Mouse (Mus musculus) ovary, postnatal 14 days (tissue): ENCODE measurements around the gene Dyrk3.
A peak's percentile ranks its signal among the peaks of the same experiment; 100 is the strongest.
"Not testable (repeated sequence)": the region's sequence is repeated elsewhere in the genome, so short reads cannot be mapped to it uniquely, and the experiment has no call there.

Experiments used
- DNase-seq: peaks from one replicate; pipeline ENCODE4 v3.0.0; 2022; ENCODE audit warnings: low spot score

Gene Dyrk3

DNA sequence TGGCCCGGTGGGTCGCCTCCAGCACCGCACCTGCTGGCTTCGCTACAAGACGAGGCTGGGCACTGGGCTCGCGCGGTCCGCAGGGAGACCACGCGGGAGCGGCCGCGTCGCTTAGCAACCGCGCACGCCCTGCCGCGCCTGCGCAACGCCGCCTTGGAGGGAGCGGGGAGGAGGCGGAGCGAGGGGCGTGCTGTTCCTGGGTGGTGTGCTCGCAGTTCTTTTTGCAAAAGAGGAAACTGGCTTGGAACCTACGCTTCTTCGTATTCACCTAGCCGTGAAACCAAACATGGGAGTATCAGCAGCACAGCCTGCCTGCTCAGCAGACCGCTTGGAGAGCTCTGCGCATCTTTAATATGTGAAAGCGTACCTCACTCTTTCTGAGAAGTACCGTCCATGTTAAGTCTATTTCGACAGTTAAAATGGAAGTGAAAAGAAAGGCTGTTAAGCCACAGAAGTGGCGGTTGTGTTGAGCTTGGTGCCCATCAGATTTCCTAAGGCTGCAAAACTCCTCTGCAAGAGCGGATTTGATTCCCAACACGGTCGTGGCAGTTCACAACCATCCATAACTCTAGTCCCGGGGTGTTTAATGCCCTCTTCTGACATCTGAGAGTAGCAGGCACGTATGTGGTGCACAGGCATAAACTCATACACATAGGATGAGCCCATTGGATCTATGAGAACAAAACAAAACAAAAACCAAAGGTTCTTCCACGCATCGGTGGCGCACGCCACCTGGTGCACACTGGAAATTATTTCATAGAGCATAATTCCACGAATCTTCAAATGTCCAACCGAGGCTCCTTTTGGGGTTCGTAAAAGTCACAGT lies at the start of gene Dyrk3:
Gene Dyrk3 (minus strand): TSS at position 150 of the 826 bp plus-strand sequence.
- peak; percentile 86 for DNase-seq

- no peak for DNase-seq
Measured at GRCm38 (mm10) chr1:131187856-131188255, 49.7 kb upstream of the Dyrk3 start.

DNA sequence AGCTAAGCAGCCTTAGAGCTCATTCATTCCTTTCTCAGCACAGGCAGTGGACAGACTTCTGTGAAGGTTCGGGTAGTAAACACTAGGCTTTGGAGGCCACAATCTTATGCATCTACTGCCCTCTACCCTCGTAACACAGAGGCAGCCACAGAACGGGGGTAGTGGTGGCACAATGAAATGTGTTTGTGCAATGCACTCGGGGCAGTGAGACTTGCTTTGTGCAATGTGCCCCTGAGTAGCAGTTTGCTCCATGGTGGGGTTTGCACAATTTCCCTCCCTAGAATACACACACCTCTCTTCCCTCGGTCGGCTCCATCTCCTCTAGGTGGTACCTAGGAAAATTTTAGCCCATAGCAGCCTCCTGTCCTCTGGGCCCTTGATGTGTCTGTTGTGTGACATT lies 48.9 kb upstream of the Dyrk3 start:
- no peak for DNase-seq

DNA sequence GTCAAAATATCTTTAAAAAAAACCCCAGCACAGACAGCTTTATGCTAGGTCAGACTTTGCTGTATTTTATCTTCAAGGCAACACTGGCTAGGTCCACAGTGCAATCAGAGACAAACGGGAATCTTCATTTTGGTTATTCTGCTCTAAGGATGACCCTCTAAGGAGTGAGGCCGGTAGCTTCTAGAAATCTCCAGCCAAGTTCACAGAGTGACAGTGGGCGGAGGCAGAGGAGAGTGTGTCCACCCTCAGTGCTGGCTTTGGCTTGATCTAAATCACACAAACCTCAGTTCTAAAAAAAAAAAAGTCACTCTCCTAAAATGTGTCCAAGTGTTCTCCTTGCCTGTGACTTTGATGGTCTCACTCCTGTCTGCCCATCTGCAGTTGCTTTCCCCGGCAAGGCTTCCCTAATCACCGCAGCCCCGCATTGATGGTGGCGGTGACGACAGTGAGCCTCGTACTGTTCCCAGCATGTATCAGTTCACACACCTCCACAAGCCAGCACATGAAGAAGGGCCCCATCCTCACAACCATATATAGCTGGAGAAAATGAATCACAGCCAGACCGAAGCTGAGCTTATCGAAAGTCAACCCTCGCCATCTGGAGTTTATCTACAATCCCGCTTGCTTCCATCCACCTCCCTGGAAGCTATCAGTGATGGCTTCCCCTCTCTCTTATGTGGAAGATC lies 47.8 kb upstream of the Dyrk3 start:
- DNase-seq = no peak

- no peak for DNase-seq
Measured at GRCm38 (mm10) chr1:131184956-131185660, 47.0 kb upstream of the Dyrk3 start.

- no peak for DNase-seq
Measured at GRCm38 (mm10) chr1:131184253-131184955, 46.3 kb upstream of the Dyrk3 start.

DNA sequence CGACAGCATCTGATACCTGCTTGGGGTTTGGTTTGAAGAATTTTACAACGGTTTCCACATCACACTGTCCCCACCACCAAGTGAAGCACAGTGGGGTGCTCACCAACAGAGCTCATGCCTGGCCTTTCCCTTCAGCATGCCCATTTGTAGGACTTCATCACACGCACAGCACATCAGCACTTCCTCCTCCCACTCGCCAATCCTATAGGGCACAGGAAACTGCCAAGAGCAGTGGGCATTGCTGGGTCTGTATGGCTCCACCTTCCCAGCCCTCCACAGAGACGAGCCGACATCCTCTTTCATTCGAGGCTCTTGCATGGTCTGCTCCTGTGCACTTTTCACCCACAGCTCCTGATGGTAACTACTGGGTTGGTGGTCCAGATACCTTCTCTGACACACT lies 45.1 kb upstream of the Dyrk3 start:
- DNase-seq = no peak

DNA sequence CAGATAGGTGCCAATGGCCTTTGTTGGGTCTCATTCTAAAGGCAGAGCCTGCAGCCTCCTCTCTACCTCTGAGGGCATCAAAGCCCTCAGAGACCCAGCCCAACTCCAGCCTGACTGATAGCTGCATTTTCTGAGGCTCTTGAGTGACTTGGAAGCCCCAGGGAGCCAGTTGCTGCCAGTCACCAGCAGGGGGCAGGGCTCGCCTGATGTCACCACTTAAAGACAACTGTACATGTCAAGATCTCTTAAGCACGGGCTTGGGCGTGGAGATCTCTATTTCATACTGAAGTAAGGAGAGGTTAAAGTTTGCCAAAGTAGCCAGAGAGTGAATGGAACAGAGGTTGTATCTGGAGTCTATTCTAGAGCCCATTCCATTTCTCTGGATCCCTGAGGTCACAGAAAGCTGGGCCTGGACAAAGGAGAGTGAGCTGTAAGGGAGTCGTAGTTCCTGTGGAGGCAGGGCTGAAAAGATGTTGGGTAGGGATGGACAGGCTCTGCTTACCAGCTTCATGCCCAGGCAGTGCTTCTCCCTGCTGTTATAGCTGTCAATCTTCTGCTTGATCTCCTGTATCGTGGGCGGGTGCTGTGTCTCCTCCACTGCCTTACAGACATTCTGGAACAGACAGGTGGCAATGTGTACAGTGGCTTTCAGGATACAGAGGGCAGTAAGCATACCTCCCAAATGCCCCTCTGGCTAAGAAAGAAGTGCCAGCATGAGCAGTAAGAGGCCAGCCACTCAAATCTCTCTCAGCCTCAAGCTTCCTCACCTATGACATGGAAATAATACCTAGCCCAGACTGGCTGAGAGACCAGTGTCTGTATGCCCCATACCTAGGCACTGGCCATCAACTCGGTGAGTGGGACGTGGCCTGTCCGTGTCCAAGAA lies 43.7 kb upstream of the Dyrk3 start:
- peak; percentile 68 for DNase-seq

GRCm38 (mm10) chr1:131180386-131180785 lies 42.2 kb upstream of the Dyrk3 start:
- DNase-seq = no peak

DNA sequence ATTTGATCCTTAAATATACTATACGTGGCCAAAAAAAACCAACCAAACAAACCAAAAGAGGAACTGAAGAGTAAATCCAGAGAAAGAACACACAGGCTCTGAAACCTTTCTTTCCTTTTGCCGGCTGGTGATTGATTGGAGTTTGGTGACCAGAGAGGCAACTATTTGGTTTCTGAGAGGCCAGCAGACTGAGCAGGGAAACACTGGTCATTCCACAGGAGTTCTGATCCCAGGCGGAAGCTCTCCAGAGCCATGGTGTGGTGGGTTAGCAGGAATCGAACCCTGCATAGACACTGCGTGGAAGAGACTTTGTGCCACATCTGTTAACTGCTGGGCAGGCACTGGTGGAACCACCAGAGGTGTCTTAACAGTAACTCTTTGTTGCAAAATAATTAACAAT lies 39.9 kb upstream of the Dyrk3 start:
- no peak for DNase-seq

- DNase-seq = no peak
Measured at GRCm38 (mm10) chr1:131177249-131177648, 39.1 kb upstream of the Dyrk3 start.

DNA sequence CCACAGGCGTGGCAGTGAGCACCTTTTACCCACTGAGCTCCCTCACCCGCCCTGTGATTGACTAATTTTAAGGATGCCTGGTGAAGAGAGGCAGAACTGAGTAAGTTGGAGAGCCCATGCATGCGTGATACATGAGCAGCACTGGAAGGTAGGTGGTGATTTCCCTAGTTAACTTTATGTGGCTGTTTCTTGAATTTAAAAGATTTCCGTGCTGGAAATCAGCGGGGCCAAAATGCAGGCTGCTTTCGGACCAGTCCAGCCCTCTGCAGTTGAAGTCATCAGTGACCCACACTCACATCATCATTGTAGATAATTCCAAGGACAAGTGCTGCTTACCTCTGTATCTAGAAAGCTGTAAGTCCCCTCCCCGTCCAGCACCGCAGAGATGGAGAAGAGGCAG lies 37.7 kb upstream of the Dyrk3 start:
- no peak for DNase-seq

DNA sequence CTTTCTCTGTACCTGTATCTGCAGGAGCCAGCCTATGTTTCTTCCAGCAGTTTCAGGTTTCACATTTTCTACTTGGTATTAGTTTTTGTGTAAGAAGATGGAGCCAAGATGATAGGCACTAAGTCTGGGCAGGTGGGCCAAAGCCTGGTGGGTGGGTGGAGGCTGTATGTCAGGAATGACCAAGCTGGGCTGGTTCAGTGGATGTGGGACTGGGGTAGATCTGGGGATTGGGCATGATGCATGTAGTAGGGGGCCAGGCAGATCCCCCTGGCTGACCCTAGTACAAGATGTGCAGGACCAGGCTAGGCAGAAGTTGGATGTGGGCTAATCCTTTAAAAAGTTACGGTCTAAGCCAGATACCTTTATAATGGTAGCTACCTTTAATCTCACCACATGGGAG lies 37.0 kb upstream of the Dyrk3 start:
- no peak for DNase-seq

- DNase-seq = no peak
Measured at GRCm38 (mm10) chr1:131174299-131174861, 36.2 kb upstream of the Dyrk3 start.

DNA sequence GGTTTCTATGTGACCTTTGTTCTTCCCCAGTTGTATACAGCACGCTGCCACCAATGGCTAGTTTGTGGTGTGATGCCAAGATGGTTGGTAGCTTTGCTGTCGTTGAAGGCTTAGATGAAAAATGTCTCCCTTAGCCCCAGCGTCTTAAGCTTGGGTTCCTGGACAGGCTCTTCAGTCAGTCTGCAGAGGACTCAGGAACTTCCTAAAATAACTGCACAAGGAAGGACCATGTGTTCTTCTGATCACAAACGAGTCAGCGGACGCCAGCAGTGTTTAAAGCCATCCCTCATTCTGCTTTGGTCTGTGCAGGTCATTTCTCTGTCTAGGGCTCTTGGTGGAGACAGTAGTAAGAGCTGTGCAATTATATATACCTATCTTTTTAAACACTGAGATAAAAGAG lies 35.7 kb upstream of the Dyrk3 start:
- DNase-seq = no peak

DNA sequence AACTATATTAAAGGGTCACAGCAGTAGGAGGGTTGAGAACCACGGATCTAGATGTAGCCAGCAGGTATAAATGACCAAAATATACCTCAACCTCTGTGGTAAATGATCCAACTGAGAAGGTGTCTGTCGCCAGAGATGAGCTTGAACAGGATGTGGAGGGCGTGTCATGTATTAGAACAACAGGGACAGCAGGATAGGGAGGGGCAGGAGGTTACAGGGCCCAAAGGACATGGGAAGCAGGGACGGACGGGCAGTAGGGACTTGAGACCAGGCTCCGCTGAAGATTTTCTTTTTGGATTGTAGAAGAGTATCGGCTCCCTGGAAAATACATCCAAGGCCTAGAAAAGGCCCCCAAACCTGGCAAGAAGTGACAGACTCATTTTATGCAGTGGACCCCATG lies 34.9 kb upstream of the Dyrk3 start:
- no peak for DNase-seq

DNA sequence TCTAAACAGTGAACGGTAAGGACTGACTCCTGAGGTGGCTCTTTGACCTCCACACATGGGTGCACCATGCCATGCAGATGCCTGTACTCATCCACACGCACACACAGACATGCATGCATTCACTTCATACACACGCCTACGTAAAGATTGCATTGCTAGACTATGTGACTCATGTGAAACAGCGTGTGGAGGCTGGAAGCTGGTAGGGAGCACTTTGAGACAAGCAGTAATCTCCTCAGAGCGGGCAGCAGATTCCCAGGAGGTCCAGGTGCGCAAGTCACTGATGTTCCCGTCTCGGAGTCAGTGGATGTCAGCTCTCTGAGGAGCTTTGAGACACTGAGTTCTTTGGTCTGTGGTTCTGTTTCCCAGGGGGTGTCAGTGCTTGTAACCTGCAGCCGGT lies 29.5 kb upstream of the Dyrk3 start:
- DNase-seq = no peak

DNA sequence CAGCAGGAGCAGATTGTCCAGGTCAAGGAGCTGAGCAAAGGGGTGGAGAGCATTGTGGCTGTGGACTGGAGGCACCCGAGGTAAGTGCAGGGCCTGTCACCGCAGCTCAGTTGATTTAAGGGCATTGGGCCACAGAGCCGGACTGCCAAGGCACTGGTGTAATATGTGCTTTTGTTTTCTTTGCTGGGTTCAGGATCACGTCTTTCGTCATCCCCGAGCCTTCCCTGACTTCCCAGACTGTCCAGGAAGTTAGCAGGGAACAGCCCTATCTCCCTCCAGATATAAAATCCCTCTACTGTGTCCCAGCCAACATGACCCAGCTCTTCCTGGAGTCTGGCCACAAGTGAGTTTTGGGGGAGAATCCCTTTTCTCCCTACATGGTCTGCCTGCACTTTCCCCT lies 26.3 kb upstream of the Dyrk3 start:
- no peak for DNase-seq

GRCm38 (mm10) chr1:131161091-131161490 lies 23.0 kb upstream of the Dyrk3 start:
- no peak for DNase-seq

GRCm38 (mm10) chr1:131159573-131160327 lies 21.6 kb upstream of the Dyrk3 start:
- DNase-seq = not testable (repeated sequence)
